Mouse (Mus musculus): ENCODE measurements around the gene Ube2v1. TPM values are rescaled to one million over a fixed set of nuclear protein-coding genes. Genes with fewer than 3 reads are reported as not detected.

Gene Ube2v1
- 326 and 340 TPM in 2 replicates for polyA plus RNA-seq (2015; fragmentation: Nextera tagmentation; extraction: Ambion mirVana)

GRCm38 (mm10) chr2:167631591-167632448, at the start of gene Ube2v1:
Gene Ube2v1 (minus strand): TSS chr2:167632095.
- ATAC-seq (ENCODE audit: low read depth): peak; percentile 81
- H3K4me3 ChIP-seq: peak within 1 kb of the TSS; percentile 88
- peak within 1 kb of the TSS; percentile 97 for H3K9ac ChIP-seq
- H3K4me2 ChIP-seq: peak within 1 kb of the TSS; percentile 93
- peak within 1 kb of the TSS; percentile 93 for H3K27ac ChIP-seq (replicated peaks)
- H3K36me3 ChIP-seq: peaks cover 4% of the 10 kb centered on the region; the same call in 1 of the 2 replicates
- no peaks in the 10 kb centered on the region for H3K27me3 ChIP-seq
- no peaks in the 10 kb centered on the region for H3K9me3 ChIP-seq
- under 1% methylated on average over 75 of the region's 87 CpGs for WGBS
- peaks cover 61% of the 10 kb centered on the region for H3K4me1 ChIP-seq (replicated peaks)

GRCm38 (mm10) chr2:167680657-167681056, 48.8 kb upstream of the Ube2v1 start:
- no peak overlapping the region for H3K9ac ChIP-seq
- no peak overlapping the region for H3K27ac ChIP-seq (replicated peaks)
- H3K36me3 ChIP-seq: no peaks in the 10 kb centered on the region
- H3K9me3 ChIP-seq: no peaks in the 10 kb centered on the region
- H3K4me3 ChIP-seq: no peak overlapping the region
- no peaks in the 10 kb centered on the region for H3K4me1 ChIP-seq (replicated peaks)
- peaks cover 10% of the 10 kb centered on the region; the same call in 1 of the 2 replicates for H3K27me3 ChIP-seq
- no peak overlapping the region for H3K4me2 ChIP-seq
- 52% methylated on average over 5 of the region's 5 CpGs for WGBS
- no peak for ATAC-seq (ENCODE audit: low read depth)

GRCm38 (mm10) chr2:167679902-167680430, 48.1 kb upstream of the Ube2v1 start:
- no peak overlapping the region for H3K9ac ChIP-seq
- no peak overlapping the region for H3K27ac ChIP-seq (replicated peaks)
- H3K4me1 ChIP-seq (replicated peaks): no peaks in the 10 kb centered on the region
- no peaks in the 10 kb centered on the region for H3K36me3 ChIP-seq
- peaks cover 5% of the 10 kb centered on the region; the same call in 1 of the 2 replicates for H3K27me3 ChIP-seq
- ATAC-seq (ENCODE audit: low read depth): peak; percentile 68
- no peak overlapping the region for H3K4me2 ChIP-seq
- WGBS: 2% methylated on average over 13 of the region's 13 CpGs
- H3K9me3 ChIP-seq: no peaks in the 10 kb centered on the region
- no peak overlapping the region for H3K4me3 ChIP-seq

- no peak for ATAC-seq (ENCODE audit: low read depth)
- Histone ChIP-seq H3K27ac (replicated peaks) (no peak overlapping the region), H3K27me3 (no peaks in the 10 kb centered on the region), H3K9ac (no peak overlapping the region), H3K9me3 (no peaks in the 10 kb centered on the region), H3K4me2 (no peak overlapping the region), H3K4me1 (replicated peaks) (no peaks in the 10 kb centered on the region), H3K4me3 (no peak overlapping the region), H3K36me3 (no peaks in the 10 kb centered on the region)
- whole genome bisulfite sequencing: 46% methylated on average over 5 of the region's 5 CpGs
Observed at GRCm38 (mm10) chr2:167678600-167678999, 46.7 kb upstream of the Ube2v1 start.

GRCm38 (mm10) chr2:167675120-167675909, 43.4 kb upstream of the Ube2v1 start:
- no peak overlapping the region for H3K4me2 ChIP-seq
- ATAC-seq (ENCODE audit: low read depth): no peak
- H3K36me3 ChIP-seq: no peaks in the 10 kb centered on the region
- H3K9ac ChIP-seq: no peak overlapping the region
- no peaks in the 10 kb centered on the region for H3K27me3 ChIP-seq
- no peak overlapping the region for H3K27ac ChIP-seq (replicated peaks)
- WGBS: 45% methylated on average over 14 of the region's 14 CpGs
- peaks cover 13% of the 10 kb centered on the region; the same call in 1 of the 2 replicates for H3K4me1 ChIP-seq (replicated peaks)
- no peak overlapping the region for H3K4me3 ChIP-seq
- H3K9me3 ChIP-seq: no peaks in the 10 kb centered on the region

- 25% methylated on average over 13 of the region's 13 CpGs for WGBS
- Histone ChIP-seq H3K36me3 (no peaks in the 10 kb centered on the region), H3K4me1 (replicated peaks) (peaks cover 13% of the 10 kb centered on the region; the same call in 1 of the 2 replicates), H3K9me3 (no peaks in the 10 kb centered on the region), H3K27me3 (no peaks in the 10 kb centered on the region), H3K4me3 (no peak overlapping the region), H3K4me2 (no peak overlapping the region; the same call in 1 of the 2 replicates), H3K27ac (replicated peaks) (peak overlapping the region; percentile 52; the same call in 1 of the 2 replicates), H3K9ac (no peak overlapping the region)
- ATAC-seq (ENCODE audit: low read depth): peak; percentile 79
Observed at GRCm38 (mm10) chr2:167672212-167672685, 40.4 kb upstream of the Ube2v1 start.

GRCm38 (mm10) chr2:167671101-167671633, 39.3 kb upstream of the Ube2v1 start:
- Histone ChIP-seq H3K36me3 (no peaks in the 10 kb centered on the region), H3K27me3 (no peaks in the 10 kb centered on the region), H3K27ac (replicated peaks) (no peak overlapping the region), H3K4me3 (no peak overlapping the region), H3K4me1 (replicated peaks) (peaks cover 13% of the 10 kb centered on the region; the same call in 1 of the 2 replicates), H3K9me3 (no peaks in the 10 kb centered on the region), H3K9ac (no peak overlapping the region), H3K4me2 (no peak overlapping the region)
- 85% methylated on average over 5 of the region's 5 CpGs for WGBS
- no peak for ATAC-seq (ENCODE audit: low read depth)

GRCm38 (mm10) chr2:167669398-167669797, 37.5 kb upstream of the Ube2v1 start:
- H3K36me3 ChIP-seq: no peaks in the 10 kb centered on the region
- no peak overlapping the region for H3K9ac ChIP-seq
- WGBS: 63% methylated on average over 4 of the region's 4 CpGs
- no peaks in the 10 kb centered on the region for H3K27me3 ChIP-seq
- no peak overlapping the region for H3K4me3 ChIP-seq
- no peak overlapping the region for H3K4me2 ChIP-seq
- H3K4me1 ChIP-seq (replicated peaks): peaks cover 13% of the 10 kb centered on the region; the same call in 1 of the 2 replicates
- H3K9me3 ChIP-seq: no peaks in the 10 kb centered on the region
- no peak overlapping the region for H3K27ac ChIP-seq (replicated peaks)
- no peak for ATAC-seq (ENCODE audit: low read depth)

GRCm38 (mm10) chr2:167668426-167668825, 36.5 kb upstream of the Ube2v1 start:
- H3K9me3 ChIP-seq: no peaks in the 10 kb centered on the region
- H3K9ac ChIP-seq: no peak overlapping the region
- no peak overlapping the region for H3K4me3 ChIP-seq
- H3K36me3 ChIP-seq: no peaks in the 10 kb centered on the region
- peaks cover 13% of the 10 kb centered on the region; the same call in 1 of the 2 replicates for H3K4me1 ChIP-seq (replicated peaks)
- ATAC-seq (ENCODE audit: low read depth): no peak
- peaks cover under 1% of the 10 kb centered on the region; the same call in 1 of the 2 replicates for H3K27me3 ChIP-seq
- no peak overlapping the region for H3K4me2 ChIP-seq
- 89% methylated on average over 5 of the region's 5 CpGs for WGBS
- H3K27ac ChIP-seq (replicated peaks): no peak overlapping the region

GRCm38 (mm10) chr2:167665972-167666713, 34.2 kb upstream of the Ube2v1 start:
- Histone ChIP-seq H3K4me1 (replicated peaks) (peaks cover 7% of the 10 kb centered on the region), H3K36me3 (no peaks in the 10 kb centered on the region), H3K9me3 (no peaks in the 10 kb centered on the region), H3K27me3 (peaks cover 12% of the 10 kb centered on the region), H3K9ac (no peak overlapping the region), H3K27ac (replicated peaks) (no peak overlapping the region), H3K4me2 (no peak overlapping the region), H3K4me3 (no peak overlapping the region)
- ATAC-seq (ENCODE audit: low read depth): no peak
- 82% methylated on average over 18 of the region's 18 CpGs for WGBS

GRCm38 (mm10) chr2:167662713-167663112, 30.8 kb upstream of the Ube2v1 start:
- 57% methylated on average over 6 of the region's 6 CpGs for WGBS
- Histone ChIP-seq H3K4me2 (peak overlapping the region; percentile 98; the same call in 1 of the 2 replicates), H3K9me3 (no peaks in the 10 kb centered on the region), H3K4me1 (replicated peaks) (peaks cover 39% of the 10 kb centered on the region), H3K27me3 (peaks cover 12% of the 10 kb centered on the region), H3K27ac (replicated peaks) (no peak overlapping the region), H3K4me3 (no peak overlapping the region), H3K36me3 (peaks cover 6% of the 10 kb centered on the region; the same call in 1 of the 2 replicates), H3K9ac (no peak overlapping the region)
- ATAC-seq (ENCODE audit: low read depth): no peak
